ENCODE assay signal across 8 mouse cellular contexts in genomic region chr6:28955581-28955980, GRCm38 (mm10).
A peak's percentile ranks its signal among the peaks of the same experiment; 100 is the strongest.
DNase-seq lines count a peak whose midpoint lies in the region; ATAC-seq lines count a peak whose summit lies in the region.

No protein-coding gene starts in this region.

- H3K9me3 ChIP-seq in forebrain, embryonic 14.5 days (replicated peaks; ENCODE audit: control insufficient read depth, low read length) = no peaks in the 10 kb centered on the region
- H3K9me3 ChIP-seq in forebrain, embryonic 13.5 days (replicated peaks) = no peaks in the 10 kb centered on the region

- no peak overlapping the region for H3K9ac ChIP-seq in forebrain, embryonic 14.5 days (ENCODE audit: low read length)
- H3K9ac ChIP-seq in forebrain, embryonic 13.5 days = no peak overlapping the region

- peak; percentile 69 for DNase-seq in forebrain, embryonic 14.5 days (ENCODE audit: low spot score)
- DNase-seq in urinary bladder, postnatal 14 days (ENCODE audit: low spot score) = peak; percentile 33
- DNase-seq in urinary bladder, postnatal 10 days (ENCODE audit: low spot score) = no peak
- DNase-seq in embryo, embryonic 10 days (ENCODE audit: low spot score) = peak; percentile 87
- peak; percentile 63 for DNase-seq in induced T-regulatory cell, adult 2 months (ENCODE audit: low read depth)
- DNase-seq in lung, postnatal 25 days (ENCODE audit: low spot score) = peak; percentile 10
- peak; percentile 43 to 84 for DNase-seq in spleen, postnatal 4 days (ENCODE audit: low spot score in 2 of 2)

- ATAC-seq in forebrain, embryonic 14.5 days = 0 out of 2 replicates have a peak, but pooled peaks have one; percentile 34
- ATAC-seq in forebrain, embryonic 13.5 days = no peak

- WGBS in forebrain, embryonic 14.5 days = 17% methylated on average over 11 of the region's 11 CpGs
- WGBS in forebrain, embryonic 13.5 days = 17% methylated on average over 11 of the region's 11 CpGs

- no peaks in the 10 kb centered on the region for H3K27me3 ChIP-seq in forebrain, embryonic 14.5 days (replicated peaks; ENCODE audit: control insufficient read depth, insufficient read depth, low read length)
- H3K27me3 ChIP-seq in forebrain, embryonic 13.5 days = no peaks in the 10 kb centered on the region

- no peaks in the 10 kb centered on the region for H3K4me1 ChIP-seq in forebrain, embryonic 14.5 days (ENCODE audit: control insufficient read depth, insufficient read depth, low read length)
- no peaks in the 10 kb centered on the region for H3K4me1 ChIP-seq in forebrain, embryonic 13.5 days

- H3K4me3 ChIP-seq in forebrain, embryonic 14.5 days (ENCODE audit: low read depth, low read length) = no peak overlapping the region
- no peak overlapping the region for H3K4me3 ChIP-seq in forebrain, embryonic 13.5 days

- H3K36me3 ChIP-seq in forebrain, embryonic 14.5 days (ENCODE audit: control insufficient read depth, insufficient read depth, low read length) = no peaks in the 10 kb centered on the region
- H3K36me3 ChIP-seq in forebrain, embryonic 13.5 days (ENCODE audit: poor library complexity, severe bottlenecking) = no peaks in the 10 kb centered on the region

- H3K4me2 ChIP-seq in forebrain, embryonic 14.5 days (ENCODE audit: low read length) = no peak overlapping the region
- no peak overlapping the region for H3K4me2 ChIP-seq in forebrain, embryonic 13.5 days

- H3K27ac ChIP-seq in forebrain, embryonic 14.5 days (ENCODE audit: low read depth, low read length) = no peak overlapping the region
- H3K27ac ChIP-seq in forebrain, embryonic 13.5 days = no peak overlapping the region
